Mouse (Mus musculus) monocyte, adult 2 months (primary cell): Measurements from ENCODE around the gene A130010J15Rik.

ENCODE experiments used
- DNase-seq, 2 experiments: peaks; one replicate each; pipeline ENCODE4 v3.0.0; 2022; ENCODE audit warnings: low spot score in 2 of 2, low read depth in 1 of 2

A130010J15Rik gene

GRCm38 (mm10) chr1:193153561-193153960 lies 14.3 kb upstream of the A130010J15Rik start:
- no peak for DNase-seq

- no peak for DNase-seq
Observed at GRCm38 (mm10) chr1:193156316-193157110, 11.3 kb upstream of the A130010J15Rik start.

- no peak for DNase-seq
Observed at GRCm38 (mm10) chr1:193157111-193157492, 10.7 kb upstream of the A130010J15Rik start.

GRCm38 (mm10) chr1:193159163-193159562 lies 8.7 kb upstream of the A130010J15Rik start:
- no peak for DNase-seq

GRCm38 (mm10) chr1:193159613-193160012 lies 8.2 kb upstream of the A130010J15Rik start:
- no peak for DNase-seq

- DNase-seq = peak; percentile 14 to 28
Observed at GRCm38 (mm10) chr1:193160317-193161032, 7.4 kb upstream of the A130010J15Rik start.

- DNase-seq = no peak
Observed at GRCm38 (mm10) chr1:193169228-193169627, 1.4 kb downstream of the A130010J15Rik start.

GRCm38 (mm10) chr1:193169856-193170255 lies 2.0 kb downstream of the A130010J15Rik start:
- no peak for DNase-seq

- DNase-seq = peak; percentile 86 to 93
Observed at GRCm38 (mm10) chr1:193172991-193173809, 5.4 kb downstream of the A130010J15Rik start.

GRCm38 (mm10) chr1:193173810-193174129 lies 5.9 kb downstream of the A130010J15Rik start:
- no peak for DNase-seq

GRCm38 (mm10) chr1:193174143-193174733 lies 6.4 kb downstream of the A130010J15Rik start:
- no peak for DNase-seq

- no peak for DNase-seq
Observed at GRCm38 (mm10) chr1:193181104-193181503, 13.3 kb downstream of the A130010J15Rik start.

GRCm38 (mm10) chr1:193188257-193188656 lies 20.4 kb downstream of the A130010J15Rik start:
- DNase-seq = no peak

- no peak for DNase-seq
Observed at GRCm38 (mm10) chr1:193189151-193189621, 21.3 kb downstream of the A130010J15Rik start.

GRCm38 (mm10) chr1:193189771-193190170 lies 21.9 kb downstream of the A130010J15Rik start:
- no peak for DNase-seq

- DNase-seq = peak in 1 of 2 experiments; percentile 13
Observed at GRCm38 (mm10) chr1:193191675-193192283, 23.9 kb downstream of the A130010J15Rik start.

- no peak for DNase-seq
Observed at GRCm38 (mm10) chr1:193194416-193195140, 26.7 kb downstream of the A130010J15Rik start.

- DNase-seq = no peak
Observed at GRCm38 (mm10) chr1:193195169-193195810, 27.4 kb downstream of the A130010J15Rik start.

GRCm38 (mm10) chr1:193197494-193198205 lies 29.8 kb downstream of the A130010J15Rik start:
- DNase-seq = no peak
